Mouse (Mus musculus) forebrain, embryonic 13.5 days (tissue): ENCODE results near the gene Fam219a. TPM values are rescaled to one million over a fixed set of nuclear protein-coding genes. Genes with fewer than 3 reads are reported as not detected.

Experiments
- ATAC-seq: fragments of 200-750 bp; cut with Nextera tagmentation; 2 replicates; pipeline ENCODE4 v1.8.0; 2017
- H3K27ac ChIP-seq: fragments of 300-500 bp; sonication (generic); 2 replicates; pipeline ENCODE4 v1.5.1; 2015; ENCODE audit warnings: inconsistent platforms, mild to moderate bottlenecking, moderate library complexity
- H3K27me3 ChIP-seq: fragments of 300-500 bp; sonication (generic); 2 replicates; pipeline ENCODE4 v1.6.1; 2015; ENCODE audit warnings: mild to moderate bottlenecking, inconsistent platforms
- H3K36me3 ChIP-seq: fragments of 300-500 bp; sonication (generic); 2 replicates; pipeline ENCODE4 v1.6.1; 2015; ENCODE audit warnings: mild to moderate bottlenecking, inconsistent platforms; ENCODE audit not compliant: poor library complexity, severe bottlenecking
- H3K4me1 ChIP-seq: fragments of 300-500 bp; sonication (generic); 2 replicates; pipeline ENCODE4 v1.6.1; 2015; ENCODE audit warnings: inconsistent platforms
- H3K4me2 ChIP-seq: fragments of 300-500 bp; sonication (generic); 2 replicates; pipeline ENCODE4 v1.6.1; 2015; ENCODE audit warnings: inconsistent platforms, mild to moderate bottlenecking, moderate library complexity
- H3K4me3 ChIP-seq: fragments of 300-500 bp; sonication (generic); 2 replicates; pipeline ENCODE4 v1.5.1; 2015; ENCODE audit warnings: mild to moderate bottlenecking, inconsistent platforms
- H3K9ac ChIP-seq: fragments of 300-500 bp; sonication (generic); 2 replicates; pipeline ENCODE4 v1.6.1; 2015; ENCODE audit warnings: mild to moderate bottlenecking, inconsistent platforms
- H3K9me3 ChIP-seq: fragments of 300-500 bp; sonication (generic); replicated peaks from 2 replicates; pipeline ENCODE4 v1.6.1; 2016; ENCODE audit warnings: inconsistent platforms
- WGBS: fragments of 180-500 bp; shearing (Covaris S2); methylation state at CpG from one replicate; pipeline ENCODE4 v1.1.7; 2015; 5-methylcytosine and 5-hydroxymethylcytosine counted together
- polyA plus RNA-seq: library from polyadenylated mRNA; unstranded; fragments of >200 nt; fragmentation: Nextera tagmentation; extraction: Ambion mirVana; gene quantifications from 2 replicates; pipeline ENCODE4 v1.2.1, GENCODE M21; 2015

Fam219a gene
- polyA plus RNA-seq, 1 experiment from 2014 or later, result 10.8 TPM

GRCm38 (mm10) chr4:41547086-41547485 lies 22.3 kb downstream of the Fam219a start:
- 94% methylated on average over 1 of the region's 1 CpGs for WGBS
- H3K9ac ChIP-seq, result no peak overlapping the region
- no peak overlapping the region for H3K4me3 ChIP-seq
- no peaks in the 10 kb centered on the region for H3K36me3 ChIP-seq
- 0 out of 2 replicates have a peak, but pooled peaks cover 3% of the 10 kb centered on the region for H3K9me3 ChIP-seq
- no peaks in the 10 kb centered on the region for H3K27me3 ChIP-seq
- H3K4me1 ChIP-seq, result peaks cover 37% of the 10 kb centered on the region
- no peak for ATAC-seq
- no peak overlapping the region for H3K4me2 ChIP-seq
- H3K27ac ChIP-seq, result no peak overlapping the region

- no peak overlapping the region for H3K4me3 ChIP-seq
- H3K4me1 ChIP-seq, result peaks cover 37% of the 10 kb centered on the region
- no peaks in the 10 kb centered on the region for H3K36me3 ChIP-seq
- 0 out of 2 replicates have a peak, but pooled peaks cover 3% of the 10 kb centered on the region for H3K9me3 ChIP-seq
- H3K27ac ChIP-seq, result no peak overlapping the region
- 15% methylated on average over 8 of the region's 8 CpGs for WGBS
- no peak overlapping the region for H3K4me2 ChIP-seq
- H3K27me3 ChIP-seq, result no peaks in the 10 kb centered on the region
- H3K9ac ChIP-seq, result no peak overlapping the region
- no peak for ATAC-seq
Observed at GRCm38 (mm10) chr4:41545985-41546384, 23.4 kb downstream of the Fam219a start.

GRCm38 (mm10) chr4:41542136-41542535 lies 27.2 kb downstream of the Fam219a start:
- Histone ChIP-seq H3K4me3 (no peak overlapping the region), H3K27ac (no peak overlapping the region), H3K4me1 (peaks cover 29% of the 10 kb centered on the region), H3K27me3 (no peaks in the 10 kb centered on the region), H3K9me3 (no peaks in the 10 kb centered on the region), H3K9ac (no peak overlapping the region), H3K4me2 (no peak overlapping the region), H3K36me3 (no peaks in the 10 kb centered on the region)
- WGBS, result 86% methylated on average over 8 of the region's 8 CpGs
- ATAC-seq, result no peak

GRCm38 (mm10) chr4:41534866-41535265 lies 34.5 kb downstream of the Fam219a start:
- no peaks in the 10 kb centered on the region for H3K36me3 ChIP-seq
- H3K4me2 ChIP-seq, result no peak overlapping the region
- no peak for ATAC-seq
- no peak overlapping the region for H3K4me3 ChIP-seq
- H3K27me3 ChIP-seq, result no peaks in the 10 kb centered on the region
- H3K9me3 ChIP-seq, result no peaks in the 10 kb centered on the region
- no peak overlapping the region for H3K9ac ChIP-seq
- 81% methylated on average over 5 of the region's 5 CpGs for WGBS
- H3K27ac ChIP-seq, result no peak overlapping the region
- peaks cover 12% of the 10 kb centered on the region; the same call in 1 of the 2 replicates for H3K4me1 ChIP-seq

GRCm38 (mm10) chr4:41532420-41532819 lies 36.9 kb downstream of the Fam219a start:
- peaks cover 32% of the 10 kb centered on the region for H3K4me1 ChIP-seq
- no peak overlapping the region for H3K4me2 ChIP-seq
- no peak overlapping the region for H3K27ac ChIP-seq
- ATAC-seq, result no peak
- no peaks in the 10 kb centered on the region for H3K36me3 ChIP-seq
- no peak overlapping the region for H3K9ac ChIP-seq
- no peaks in the 10 kb centered on the region; the same call in 1 of the 2 replicates for H3K27me3 ChIP-seq
- no peak overlapping the region for H3K4me3 ChIP-seq
- WGBS, result 36% methylated on average over 6 of the region's 6 CpGs
- H3K9me3 ChIP-seq, result no peaks in the 10 kb centered on the region

GRCm38 (mm10) chr4:41527996-41528395 lies 41.3 kb downstream of the Fam219a start:
- H3K9ac ChIP-seq, result no peak overlapping the region
- WGBS, result 11% methylated on average over 8 of the region's 8 CpGs

GRCm38 (mm10) chr4:41527076-41527475 lies 42.3 kb downstream of the Fam219a start:
- 9% methylated on average over 13 of the region's 13 CpGs for WGBS
- ATAC-seq, result no peak

More at GRCm38 (mm10) chr4:41527996-41528395, 41.3 kb downstream of the Fam219a start:
- no peaks in the 10 kb centered on the region; the same call in 1 of the 2 replicates for H3K27me3 ChIP-seq
- peaks cover 46% of the 10 kb centered on the region for H3K4me1 ChIP-seq
- H3K36me3 ChIP-seq, result no peaks in the 10 kb centered on the region
- H3K9me3 ChIP-seq, result no peaks in the 10 kb centered on the region
- 0 out of 2 replicates have a peak, but pooled peaks have one; percentile 23 for ATAC-seq
- no peak overlapping the region for H3K4me3 ChIP-seq
- 0 out of 2 replicates have a peak overlapping the region, but pooled peaks have one; percentile 17 for H3K27ac ChIP-seq
- no peak overlapping the region for H3K4me2 ChIP-seq

GRCm38 (mm10) chr4:41526553-41526952 lies 42.8 kb downstream of the Fam219a start:
- Histone ChIP-seq H3K36me3 (0 out of 2 replicates have a peak, but pooled peaks cover 2% of the 10 kb centered on the region), H3K27me3 (no peaks in the 10 kb centered on the region; the same call in 1 of the 2 replicates), H3K9ac (peak overlapping the region; percentile 50), H3K4me3 (no peak overlapping the region), H3K4me2 (peak overlapping the region; percentile 23; the same call in 1 of the 2 replicates), H3K27ac (peak overlapping the region; percentile 52; the same call in 1 of the 2 replicates), H3K4me1 (peaks cover 52% of the 10 kb centered on the region), H3K9me3 (no peaks in the 10 kb centered on the region)
- 21% methylated on average over 7 of the region's 7 CpGs for whole genome bisulfite sequencing
- ATAC-seq, result no peak; the same call in 1 of the 2 replicates

More at GRCm38 (mm10) chr4:41527076-41527475, 42.3 kb downstream of the Fam219a start:
- Histone ChIP-seq H3K4me1 (peaks cover 52% of the 10 kb centered on the region), H3K9ac (peak overlapping the region; percentile 50), H3K36me3 (no peaks in the 10 kb centered on the region), H3K4me3 (no peak overlapping the region), H3K27ac (peak overlapping the region; percentile 52; the same call in 1 of the 2 replicates), H3K4me2 (peak overlapping the region; percentile 23; the same call in 1 of the 2 replicates), H3K27me3 (no peaks in the 10 kb centered on the region; the same call in 1 of the 2 replicates), H3K9me3 (no peaks in the 10 kb centered on the region)

GRCm38 (mm10) chr4:41524829-41525228 lies 44.5 kb downstream of the Fam219a start:
- Histone ChIP-seq H3K4me2 (no peak overlapping the region), H3K27ac (no peak overlapping the region), H3K4me3 (no peak overlapping the region), H3K9ac (no peak overlapping the region), H3K4me1 (peaks cover 52% of the 10 kb centered on the region), H3K27me3 (no peaks in the 10 kb centered on the region; the same call in 1 of the 2 replicates), H3K9me3 (no peaks in the 10 kb centered on the region), H3K36me3 (peaks cover 14% of the 10 kb centered on the region)
- WGBS, result 77% methylated on average over 9 of the region's 9 CpGs
- ATAC-seq, result no peak

GRCm38 (mm10) chr4:41523839-41524238 lies 45.5 kb downstream of the Fam219a start:
- H3K27me3 ChIP-seq, result no peaks in the 10 kb centered on the region
- 79% methylated on average over 7 of the region's 7 CpGs for WGBS
- H3K4me1 ChIP-seq, result peaks cover 47% of the 10 kb centered on the region
- H3K36me3 ChIP-seq, result peaks cover 21% of the 10 kb centered on the region
- H3K4me3 ChIP-seq, result no peak overlapping the region
- H3K27ac ChIP-seq, result no peak overlapping the region
- no peaks in the 10 kb centered on the region for H3K9me3 ChIP-seq
- no peak overlapping the region for H3K4me2 ChIP-seq
- no peak for ATAC-seq
- no peak overlapping the region for H3K9ac ChIP-seq

- 52% methylated on average over 5 of the region's 5 CpGs for WGBS
- Histone ChIP-seq H3K4me1 (peaks cover 36% of the 10 kb centered on the region), H3K9me3 (no peaks in the 10 kb centered on the region), H3K27me3 (no peaks in the 10 kb centered on the region), H3K27ac (peak overlapping the region; percentile 65), H3K4me2 (no peak overlapping the region), H3K9ac (no peak overlapping the region), H3K4me3 (no peak overlapping the region), H3K36me3 (peaks cover 28% of the 10 kb centered on the region)
- ATAC-seq, result peak; percentile 52
Observed at GRCm38 (mm10) chr4:41522788-41523187, 46.5 kb downstream of the Fam219a start.

- Histone ChIP-seq H3K4me3 (no peak overlapping the region), H3K9ac (no peak overlapping the region), H3K27ac (peak overlapping the region; percentile 65), H3K9me3 (no peaks in the 10 kb centered on the region), H3K27me3 (no peaks in the 10 kb centered on the region), H3K4me2 (no peak overlapping the region), H3K4me1 (peaks cover 30% of the 10 kb centered on the region), H3K36me3 (peaks cover 28% of the 10 kb centered on the region)
- WGBS, result 38% methylated on average over 6 of the region's 6 CpGs
- ATAC-seq, result peak; percentile 34
Observed at GRCm38 (mm10) chr4:41522136-41522535, 47.2 kb downstream of the Fam219a start.

GRCm38 (mm10) chr4:41520641-41521040 lies 48.7 kb downstream of the Fam219a start:
- Histone ChIP-seq H3K4me1 (peaks cover 18% of the 10 kb centered on the region), H3K4me3 (no peak overlapping the region), H3K9me3 (no peaks in the 10 kb centered on the region), H3K27me3 (no peaks in the 10 kb centered on the region), H3K27ac (no peak overlapping the region), H3K9ac (no peak overlapping the region), H3K36me3 (peaks cover 28% of the 10 kb centered on the region), H3K4me2 (no peak overlapping the region)
- WGBS, result 51% methylated on average over 14 of the region's 14 CpGs
- no peak for ATAC-seq
